ENCODE assay signal across 12 mouse cellular contexts in genomic region chr11:6086991-6087390, GRCm38 (mm10). TPM values are rescaled to one million over a fixed set of nuclear protein-coding genes. Genes with fewer than 3 reads are reported as not detected.
A peak's percentile ranks its signal among the peaks of the same experiment; 100 is the strongest.
DNase-seq lines count a peak whose midpoint lies in the region; ATAC-seq and TF ChIP-seq lines count a peak whose summit lies in the region.
"Had no signal": no experiment of that assay in that cellular context is flagged by ENCODE, and none has a peak within 500 bp of the region (broad histone marks: within the 10 kb centered on the region; RNA-seq: fewer than 3 reads in every experiment).

No protein-coding gene starts in this region.

- no peak overlapping the region for H3K4me2 ChIP-seq in forebrain, embryonic 15.5 days (replicated peaks)
- H3K4me2 ChIP-seq: midbrain, embryonic 12.5 days had no signal

- no peaks in the 10 kb centered on the region for H3K36me3 ChIP-seq in forebrain, embryonic 15.5 days
- no peaks in the 10 kb centered on the region for H3K36me3 ChIP-seq in forebrain, embryonic 10.5 days (replicated peaks)
- H3K36me3 ChIP-seq: midbrain, embryonic 12.5 days had no signal

- TF ChIP-seq CTCF in brain, embryonic 14.5 days (IDR thresholded peaks at IDR 0.05; ENCODE audit: borderline replicate concordance, extremely low read depth, insufficient read depth, insufficient read length): no peak

- no peaks in the 10 kb centered on the region for H3K9me3 ChIP-seq in forebrain, embryonic 15.5 days
- no peaks in the 10 kb centered on the region for H3K9me3 ChIP-seq in forebrain, embryonic 10.5 days
- H3K9me3 ChIP-seq: midbrain, embryonic 12.5 days had no signal

- H3K4me3 ChIP-seq in forebrain, embryonic 15.5 days: no peak overlapping the region
- H3K4me3 ChIP-seq in forebrain, embryonic 10.5 days: no peak overlapping the region
- H3K4me3 ChIP-seq: midbrain, embryonic 12.5 days had no signal

- no peaks in the 10 kb centered on the region for H3K27me3 ChIP-seq in forebrain, embryonic 15.5 days
- no peaks in the 10 kb centered on the region; the same call in 1 of the 2 replicates for H3K27me3 ChIP-seq in forebrain, embryonic 10.5 days (ENCODE audit: poor library complexity, severe bottlenecking)
- H3K27me3 ChIP-seq: midbrain, embryonic 12.5 days had no signal

- H3K27ac ChIP-seq in forebrain, embryonic 15.5 days (replicated peaks): peak overlapping the region; percentile 80
- H3K27ac ChIP-seq in forebrain, embryonic 10.5 days: no peak overlapping the region
- H3K27ac ChIP-seq: midbrain, embryonic 12.5 days had no signal

- no peak for TF ChIP-seq POLR2A in brain, embryonic 14.5 days (IDR thresholded peaks at IDR 0.05; ENCODE audit: borderline replicate concordance, extremely low read depth, insufficient read depth, insufficient read length, poor library complexity, severe bottlenecking)

- no peak for ATAC-seq in forebrain, embryonic 15.5 days (replicated peaks)
- ATAC-seq: liver, postnatal 0 days had no signal

- peaks cover 10% of the 10 kb centered on the region for H3K4me1 ChIP-seq in forebrain, embryonic 15.5 days
- no peaks in the 10 kb centered on the region for H3K4me1 ChIP-seq in forebrain, embryonic 10.5 days
- H3K4me1 ChIP-seq: midbrain, embryonic 12.5 days had no signal

- 53% methylated on average over 4 of the region's 4 CpGs for WGBS in forebrain, embryonic 15.5 days
- 75% methylated on average over 4 of the region's 4 CpGs for WGBS in forebrain, embryonic 10.5 days

- DNase-seq in forebrain, embryonic 10.5 days (ENCODE audit: extremely low spot score, low spot score): no peak
- peak; percentile 38 to 62 for DNase-seq in kidney, postnatal 4 days
- DNase-seq in kidney, postnatal 25 days: no peak
- peak; percentile 44 for DNase-seq in brain, embryonic 14.5 days (ENCODE audit: low read depth)
- peak; percentile 71 to 76 for DNase-seq in left cerebral cortex, adult 9 months (ENCODE audit: low spot score in 2 of 2)
- no peak for DNase-seq in spleen, adult 18-20 months
- DNase-seq in thymus, postnatal 10 days (ENCODE audit: low spot score in 2 of 2): no peak
- DNase-seq: adrenal gland, postnatal 10 days; cerebellum, adult 9-10 months; liver, postnatal 0 days had no signal

- no peak overlapping the region for H3K9ac ChIP-seq in forebrain, embryonic 15.5 days (replicated peaks)
- H3K9ac ChIP-seq: liver, postnatal 0 days; midbrain, embryonic 12.5 days had no signal

RNA-seq across cellular contexts. Expression of gene Camk2b, which starts 20.8 kb away (rescaled TPM):
- polyA plus RNA-seq in forebrain, embryonic 15.5 days (2015; fragmentation: Nextera tagmentation; extraction: Ambion mirVana): 119 and 121 TPM in 2 replicates
- polyA plus RNA-seq in forebrain, embryonic 10.5 days (2016; fragmentation: Nextera tagmentation; extraction: Ambion mirVana): 0.51 and 0.63 TPM in 2 replicates
- 87.5 and 126 TPM in 2 replicates for polyA plus RNA-seq in brain, embryonic 14.5 days (2012; rRNA removed)

Comparison
In these comparisons a context has a peak if more than half of its experiments do, and no peak if none do; other contexts are left out.
1. DNase-seq: peak in kidney, postnatal 4 days (2 of 2), brain, embryonic 14.5 days (single experiment) and left cerebral cortex, adult 9 months (2 of 2); none in forebrain, embryonic 10.5 days (single experiment), kidney, postnatal 25 days (0 of 2), spleen, adult 18-20 months (0 of 2) and thymus, postnatal 10 days (0 of 2).
2. RNA of gene Camk2b, which starts 20.8 kb away (polyA plus RNA-seq): 87.5 to 126 TPM in brain, embryonic 14.5 days and 119 to 121 TPM in forebrain, embryonic 15.5 days; 0.51 to 0.63 TPM in forebrain, embryonic 10.5 days; every median in the first group is over 10 times any median in the second.